Mouse (Mus musculus) liver, embryonic 16.5 days (tissue): ENCODE data around the gene Olfml3. TPM values are rescaled to one million over a fixed set of nuclear protein-coding genes. Genes with fewer than 3 reads are reported as not detected.

Experiments used
- ATAC-seq: fragments of 200-750 bp; cut with Nextera tagmentation; 2 replicates; pipeline ENCODE4 v1.8.0; 2017; ENCODE audit warnings: low read depth, mild to moderate bottlenecking, moderate number of reproducible peaks, moderate library complexity
- H3K27ac ChIP-seq: fragments of 300-500 bp; sonication (generic); 2 replicates; pipeline ENCODE4 v1.5.1; 2014; ENCODE audit warnings: mild to moderate bottlenecking, low read length
- H3K27me3 ChIP-seq: fragments of 300-500 bp; sonication (generic); 2 replicates; pipeline ENCODE4 v1.6.1; 2014; ENCODE audit warnings: low read depth, low read length, mixed read lengths; ENCODE audit not compliant: control insufficient read depth, insufficient read depth
- H3K36me3 ChIP-seq: fragments of 300-500 bp; sonication (generic); 2 replicates; pipeline ENCODE4 v1.6.1; 2014; ENCODE audit warnings: mild to moderate bottlenecking; ENCODE audit not compliant: control insufficient read depth, insufficient read depth
- H3K4me1 ChIP-seq: fragments of 300-500 bp; sonication (generic); 2 replicates; pipeline ENCODE4 v1.6.1; 2014; ENCODE audit warnings: low read depth, low read length, mixed read lengths; ENCODE audit not compliant: control insufficient read depth
- H3K4me2 ChIP-seq: fragments of 300-500 bp; sonication (generic); 2 replicates; pipeline ENCODE4 v1.6.1; 2014; ENCODE audit warnings: low read depth, low read length, mixed read lengths
- H3K4me3 ChIP-seq: fragments of 300-500 bp; sonication (generic); 2 replicates; pipeline ENCODE4 v1.5.1; 2014; ENCODE audit warnings: low read depth, mild to moderate bottlenecking, low read length
- H3K9ac ChIP-seq: fragments of 300-500 bp; sonication (generic); 2 replicates; pipeline ENCODE4 v1.6.1; 2014; ENCODE audit warnings: low read depth, low read length
- H3K9me3 ChIP-seq: fragments of 300-500 bp; sonication (generic); replicated peaks from 2 replicates; pipeline ENCODE4 v1.6.1; 2016; ENCODE audit warnings: low read length; ENCODE audit not compliant: control insufficient read depth
- WGBS: fragments of 180-500 bp; shearing (Covaris S2); extraction: QIAGEN DNeasy Blood & Tissue Kit; methylation state at CpG from one replicate; pipeline ENCODE4 v1.1.7; 2014; ENCODE audit not compliant: insufficient replicate concordance; 5-methylcytosine and 5-hydroxymethylcytosine counted together
- polyA plus RNA-seq: library from polyadenylated mRNA; unstranded; fragments of >200 nt; fragmentation: Nextera tagmentation; extraction: Ambion mirVana; gene quantifications from 2 replicates; pipeline ENCODE4 v1.2.1, GENCODE M21; 2015

The Olfml3 gene
- polyA plus RNA-seq, 1 experiment from 2014 or later = 2.0 TPM

DNA sequence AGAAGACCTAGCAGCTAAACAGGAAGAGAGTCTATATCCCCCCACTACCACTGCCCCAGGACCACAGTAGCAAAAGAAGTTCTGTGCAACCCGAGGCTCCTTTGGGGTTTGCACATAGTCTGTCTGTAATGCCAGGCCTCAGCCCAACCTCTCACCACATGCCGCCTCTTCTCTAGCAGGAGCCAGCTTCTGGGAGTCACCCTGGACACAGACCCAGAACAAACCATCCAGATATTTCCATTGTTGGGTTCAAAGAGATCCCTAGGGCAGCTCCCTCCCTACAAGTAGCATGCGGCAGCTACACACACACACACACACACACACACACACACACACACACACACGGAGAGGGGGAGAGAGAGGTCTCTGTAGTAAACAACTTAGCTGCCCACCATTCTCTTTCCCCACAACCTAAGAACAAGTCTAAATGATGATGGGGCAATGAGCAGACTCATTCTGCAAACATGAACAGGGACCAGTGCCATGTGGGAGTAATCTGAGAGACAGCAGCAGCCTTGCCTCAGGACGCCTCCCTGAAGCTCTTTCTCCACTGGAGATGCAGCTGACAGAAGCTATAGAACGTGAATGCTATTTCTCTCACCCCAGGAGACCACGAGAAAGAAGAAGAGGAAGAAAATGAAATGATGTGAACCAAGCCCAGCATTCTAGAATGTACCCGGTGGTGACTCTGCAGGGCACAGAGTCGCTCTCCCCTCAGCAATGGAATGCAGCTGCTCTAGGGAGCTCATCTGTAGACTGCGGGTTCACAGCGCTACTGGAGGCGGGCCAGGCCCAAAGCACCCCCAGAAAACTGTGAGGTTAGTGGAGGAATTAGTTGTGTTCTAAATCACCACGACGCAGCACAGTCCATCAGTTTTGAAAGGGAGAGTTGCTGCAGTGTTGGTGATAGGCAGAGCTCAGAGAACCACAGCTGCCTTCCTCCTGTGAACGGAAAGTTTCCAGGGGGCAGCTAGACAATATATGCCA is 20.7 kb downstream of the Olfml3 start:
- Histone ChIP-seq H3K27me3 (no peaks in the 10 kb centered on the region), H3K9ac (no peak overlapping the region), H3K4me2 (no peak overlapping the region), H3K4me1 (no peaks in the 10 kb centered on the region), H3K36me3 (no peaks in the 10 kb centered on the region), H3K9me3 (no peaks in the 10 kb centered on the region), H3K27ac (no peak overlapping the region), H3K4me3 (no peak overlapping the region)
- WGBS = 57% methylated on average over 15 of the region's 15 CpGs
- no peak for ATAC-seq

DNA sequence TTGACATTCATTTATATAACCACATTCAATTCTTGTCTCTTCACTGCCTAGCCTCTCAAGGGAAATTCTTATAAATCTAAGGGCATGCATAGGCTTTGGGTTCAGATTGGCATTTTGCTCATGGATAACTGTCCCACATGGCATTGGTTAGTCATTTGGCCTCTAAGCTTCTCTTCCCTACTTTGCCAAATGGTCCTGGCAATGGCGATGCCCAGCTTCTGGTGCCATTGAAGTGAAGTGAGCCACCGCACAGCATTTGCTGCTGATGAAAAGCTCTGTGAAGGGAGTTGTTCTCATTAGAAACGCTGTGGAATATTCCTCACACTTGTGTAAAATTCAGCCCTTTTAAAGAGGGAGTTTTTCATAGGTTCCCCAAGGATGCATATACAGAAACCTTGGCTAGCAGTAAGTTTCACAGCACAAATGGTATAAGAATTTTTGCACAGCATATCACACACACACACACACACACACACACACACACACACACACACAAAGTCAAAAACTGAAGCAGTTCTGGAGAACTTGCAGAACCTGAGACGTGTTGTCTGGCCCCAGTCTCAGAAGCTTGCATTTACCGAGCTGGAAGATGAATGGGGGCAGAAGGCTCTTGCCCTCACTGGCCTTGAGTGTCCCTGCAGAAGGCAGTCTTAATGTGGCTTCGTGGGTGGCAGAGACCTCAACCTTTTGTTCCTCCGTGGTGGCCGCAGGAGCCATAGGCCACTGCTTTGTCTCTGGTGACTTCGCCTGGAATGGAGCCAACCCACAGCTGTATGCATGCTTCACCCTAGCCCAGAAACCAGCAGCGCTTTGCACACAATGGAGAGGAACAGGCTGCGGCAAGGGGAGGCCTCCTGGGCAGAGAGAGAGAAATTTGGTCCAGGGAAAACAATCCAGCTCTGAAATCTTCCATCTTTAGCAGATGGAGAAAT is 21.8 kb downstream of the Olfml3 start:
- no peak overlapping the region for H3K9ac ChIP-seq
- H3K36me3 ChIP-seq = no peaks in the 10 kb centered on the region
- H3K4me2 ChIP-seq = no peak overlapping the region
- no peaks in the 10 kb centered on the region for H3K4me1 ChIP-seq
- WGBS = 53% methylated on average over 11 of the region's 11 CpGs
- H3K9me3 ChIP-seq = no peaks in the 10 kb centered on the region
- ATAC-seq = no peak
- no peak overlapping the region for H3K27ac ChIP-seq
- no peaks in the 10 kb centered on the region for H3K27me3 ChIP-seq
- H3K4me3 ChIP-seq = no peak overlapping the region

DNA sequence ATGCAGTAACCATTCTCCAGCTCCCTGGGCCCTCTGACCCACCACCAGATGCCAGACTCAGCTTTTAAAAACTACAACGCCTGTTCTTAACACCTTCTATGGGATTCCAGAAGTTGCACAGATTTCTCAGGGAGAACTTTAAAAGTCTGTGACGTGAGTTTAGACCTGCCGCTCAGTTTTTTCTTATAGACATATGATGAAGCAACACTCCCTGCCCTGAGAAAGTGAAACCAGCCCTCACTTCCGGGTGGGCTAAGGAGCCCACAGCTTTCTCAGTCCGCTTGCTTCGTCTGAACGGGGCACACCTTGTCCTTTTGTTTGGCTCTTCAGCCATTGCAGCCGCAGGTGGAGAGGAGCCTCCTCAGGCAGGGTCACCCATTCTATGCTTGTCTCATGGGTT is 22.9 kb downstream of the Olfml3 start:
- H3K36me3 ChIP-seq = no peaks in the 10 kb centered on the region
- no peaks in the 10 kb centered on the region for H3K9me3 ChIP-seq
- no peak for ATAC-seq
- no peak overlapping the region for H3K9ac ChIP-seq
- no peaks in the 10 kb centered on the region for H3K4me1 ChIP-seq
- no peak overlapping the region for H3K4me3 ChIP-seq
- WGBS = 63% methylated on average over 8 of the region's 8 CpGs
- no peak overlapping the region for H3K4me2 ChIP-seq
- H3K27me3 ChIP-seq = no peaks in the 10 kb centered on the region
- H3K27ac ChIP-seq = no peak overlapping the region

DNA sequence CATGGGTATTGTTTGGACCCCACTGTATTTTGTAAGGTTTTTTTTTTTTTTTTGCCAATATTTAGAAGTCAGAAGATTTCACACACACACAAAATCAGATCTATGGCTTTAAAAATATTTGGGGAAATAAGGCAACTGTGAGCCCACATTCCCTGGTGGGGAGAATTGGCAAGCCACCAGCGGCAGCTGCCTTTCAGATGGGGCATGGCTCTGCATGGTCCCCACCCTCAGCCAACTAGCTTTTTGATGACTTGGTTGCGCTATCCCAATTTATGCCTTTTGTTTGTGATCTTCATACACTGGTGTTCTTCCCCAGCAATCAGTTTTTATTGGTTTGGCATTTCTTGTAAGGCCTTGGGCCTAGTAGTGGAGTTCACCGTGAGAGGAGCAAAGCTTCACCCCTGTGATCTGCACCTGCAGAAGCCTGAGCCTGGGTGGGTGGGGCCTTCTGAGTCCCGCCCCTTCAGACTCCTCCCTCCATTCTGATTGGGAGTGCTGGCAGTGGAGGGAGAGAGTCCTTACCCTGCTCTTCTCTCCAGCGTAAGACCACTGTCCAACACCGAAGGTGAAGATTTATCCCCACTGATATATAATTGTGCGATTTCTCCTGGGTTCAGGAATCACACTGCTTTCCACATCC is 23.4 kb downstream of the Olfml3 start:
- no peaks in the 10 kb centered on the region for H3K27me3 ChIP-seq
- H3K4me3 ChIP-seq = no peak overlapping the region
- H3K9ac ChIP-seq = no peak overlapping the region
- no peaks in the 10 kb centered on the region for H3K9me3 ChIP-seq
- no peak overlapping the region for H3K4me2 ChIP-seq
- no peak overlapping the region for H3K27ac ChIP-seq
- no peaks in the 10 kb centered on the region for H3K36me3 ChIP-seq
- H3K4me1 ChIP-seq = no peaks in the 10 kb centered on the region
- ATAC-seq = no peak
- WGBS = 57% methylated on average over 7 of the region's 7 CpGs

DNA sequence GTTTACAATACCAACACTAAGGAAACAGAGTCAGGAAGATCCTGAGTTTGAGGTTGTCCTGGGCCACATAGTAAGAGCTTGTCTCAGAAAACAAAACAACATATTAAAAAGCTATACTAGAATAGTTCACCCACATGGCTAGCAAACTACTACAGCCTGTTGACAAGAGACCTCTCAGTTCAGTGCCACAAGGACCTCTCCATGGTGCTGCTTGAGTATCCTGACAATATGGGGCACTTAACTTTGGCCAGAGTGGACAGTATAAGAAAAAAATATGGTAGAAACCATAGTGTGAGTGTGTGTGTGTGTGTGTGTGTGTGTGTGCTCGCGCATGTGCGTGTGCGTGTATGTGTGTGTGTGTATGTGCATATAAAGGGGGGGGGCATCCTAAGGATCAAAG is 25.6 kb downstream of the Olfml3 start:
- Histone ChIP-seq H3K27me3 (no peaks in the 10 kb centered on the region), H3K4me1 (no peaks in the 10 kb centered on the region), H3K36me3 (no peaks in the 10 kb centered on the region), H3K4me2 (no peak overlapping the region), H3K4me3 (no peak overlapping the region), H3K9ac (no peak overlapping the region), H3K9me3 (no peaks in the 10 kb centered on the region), H3K27ac (no peak overlapping the region)
- 87% methylated on average over 4 of the region's 4 CpGs for WGBS
- ATAC-seq = no peak

DNA sequence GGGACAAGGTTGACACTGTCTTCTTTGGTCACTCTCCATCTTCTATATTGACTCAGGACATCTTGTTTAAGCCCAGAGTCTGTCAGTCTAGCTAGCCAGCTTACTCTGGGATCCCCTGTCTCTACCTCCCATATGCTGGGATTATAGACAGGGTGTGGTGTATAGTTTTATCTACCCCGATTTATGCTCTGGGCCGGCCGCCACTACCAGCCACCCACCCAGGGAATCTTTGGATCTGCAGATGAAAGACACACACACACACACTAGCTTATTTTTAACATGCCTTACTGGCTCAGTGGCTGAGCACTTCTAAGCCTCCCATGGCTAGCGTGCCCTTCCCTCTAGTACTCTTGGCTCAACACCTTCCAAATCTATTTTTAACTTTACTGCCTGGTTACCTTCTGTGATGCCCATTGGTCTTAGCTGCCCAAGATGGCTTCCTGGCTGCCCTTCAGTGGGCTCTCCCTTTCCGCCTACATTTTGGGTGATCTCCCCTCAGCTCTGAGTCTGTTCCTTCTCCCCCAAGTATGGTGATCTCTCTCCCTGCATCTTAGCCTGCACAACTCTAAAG is 28.2 kb downstream of the Olfml3 start:
- H3K4me1 ChIP-seq = no peaks in the 10 kb centered on the region
- no peak overlapping the region for H3K4me3 ChIP-seq
- no peaks in the 10 kb centered on the region for H3K9me3 ChIP-seq
- no peaks in the 10 kb centered on the region for H3K27me3 ChIP-seq
- no peaks in the 10 kb centered on the region for H3K36me3 ChIP-seq
- 51% methylated on average over 5 of the region's 5 CpGs for WGBS
- ATAC-seq = no peak
- no peak overlapping the region for H3K4me2 ChIP-seq
- H3K27ac ChIP-seq = no peak overlapping the region
- no peak overlapping the region for H3K9ac ChIP-seq

DNA sequence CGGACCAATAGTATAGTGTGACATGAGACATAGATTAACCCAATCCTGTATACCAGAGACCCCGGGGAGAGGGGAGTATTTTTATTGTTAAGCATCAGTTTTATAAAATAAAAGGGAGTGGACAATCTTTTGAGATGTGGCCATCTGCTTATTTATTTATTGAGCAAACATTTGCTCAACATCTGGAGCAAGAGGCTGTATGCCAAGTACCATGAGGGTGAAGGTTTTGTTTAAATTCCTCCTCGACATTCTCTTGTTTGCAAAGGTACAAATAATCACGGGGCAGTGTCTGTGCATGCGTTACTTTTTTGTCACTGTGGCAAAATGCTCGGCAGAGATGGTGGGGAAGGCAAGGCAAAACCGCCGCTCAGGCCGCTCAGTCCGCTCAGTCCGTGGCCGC is 32.4 kb downstream of the Olfml3 start:
- 71% methylated on average over 12 of the region's 12 CpGs for WGBS
- Histone ChIP-seq H3K36me3 (no peaks in the 10 kb centered on the region), H3K9ac (no peak overlapping the region), H3K9me3 (no peaks in the 10 kb centered on the region), H3K4me3 (no peak overlapping the region), H3K4me2 (no peak overlapping the region), H3K27me3 (no peaks in the 10 kb centered on the region), H3K4me1 (no peaks in the 10 kb centered on the region), H3K27ac (no peak overlapping the region)
- ATAC-seq = no peak

DNA sequence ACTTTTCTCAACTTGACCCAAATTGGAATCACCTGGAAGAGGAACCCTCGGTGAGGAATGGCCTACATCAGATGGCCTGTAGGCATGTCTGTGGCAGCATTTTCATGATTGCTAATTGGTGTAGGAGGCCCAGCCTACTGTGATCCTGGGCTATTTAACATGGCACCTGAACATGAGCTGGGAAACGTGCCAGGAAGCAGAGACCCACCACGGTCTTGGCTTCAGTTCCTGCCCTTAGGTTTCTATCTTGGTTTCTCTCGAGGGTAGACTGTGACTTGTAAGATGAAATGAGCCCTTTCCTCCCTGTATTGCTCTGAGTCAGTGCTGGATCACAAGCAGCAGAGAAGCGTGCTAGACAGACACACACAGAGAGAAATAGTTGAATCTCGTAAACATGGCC is 33.1 kb downstream of the Olfml3 start:
- Histone ChIP-seq H3K27ac (no peak overlapping the region), H3K27me3 (no peaks in the 10 kb centered on the region), H3K9me3 (no peaks in the 10 kb centered on the region), H3K4me3 (no peak overlapping the region), H3K9ac (no peak overlapping the region), H3K4me2 (no peak overlapping the region), H3K36me3 (no peaks in the 10 kb centered on the region), H3K4me1 (no peaks in the 10 kb centered on the region)
- WGBS = 60% methylated on average over 6 of the region's 6 CpGs
- no peak for ATAC-seq
